Mouse (Mus musculus) layer of hippocampus, postnatal 36 days (tissue): ENCODE results near the gene G6pc3. TPM values are rescaled to one million over a fixed set of nuclear protein-coding genes. Genes with fewer than 3 reads are reported as not detected.
"Not testable (repeated sequence)": the region's sequence is repeated elsewhere in the genome, so short reads cannot be mapped to it uniquely, and the experiment has no call there.

Experiments
- DNase-seq, 2 experiments: peaks; one replicate each; pipeline ENCODE4 v3.0.0; 2022
- total RNA-seq, 2 experiments: library from RNA; stranded (reverse); gene quantifications; 2 replicates each; pipeline ENCODE4 v1.2.3; 2021

The G6pc3 gene
- 10 to 100 TPM; 52.0 to 58.5 TPM for total RNA-seq

DNA sequence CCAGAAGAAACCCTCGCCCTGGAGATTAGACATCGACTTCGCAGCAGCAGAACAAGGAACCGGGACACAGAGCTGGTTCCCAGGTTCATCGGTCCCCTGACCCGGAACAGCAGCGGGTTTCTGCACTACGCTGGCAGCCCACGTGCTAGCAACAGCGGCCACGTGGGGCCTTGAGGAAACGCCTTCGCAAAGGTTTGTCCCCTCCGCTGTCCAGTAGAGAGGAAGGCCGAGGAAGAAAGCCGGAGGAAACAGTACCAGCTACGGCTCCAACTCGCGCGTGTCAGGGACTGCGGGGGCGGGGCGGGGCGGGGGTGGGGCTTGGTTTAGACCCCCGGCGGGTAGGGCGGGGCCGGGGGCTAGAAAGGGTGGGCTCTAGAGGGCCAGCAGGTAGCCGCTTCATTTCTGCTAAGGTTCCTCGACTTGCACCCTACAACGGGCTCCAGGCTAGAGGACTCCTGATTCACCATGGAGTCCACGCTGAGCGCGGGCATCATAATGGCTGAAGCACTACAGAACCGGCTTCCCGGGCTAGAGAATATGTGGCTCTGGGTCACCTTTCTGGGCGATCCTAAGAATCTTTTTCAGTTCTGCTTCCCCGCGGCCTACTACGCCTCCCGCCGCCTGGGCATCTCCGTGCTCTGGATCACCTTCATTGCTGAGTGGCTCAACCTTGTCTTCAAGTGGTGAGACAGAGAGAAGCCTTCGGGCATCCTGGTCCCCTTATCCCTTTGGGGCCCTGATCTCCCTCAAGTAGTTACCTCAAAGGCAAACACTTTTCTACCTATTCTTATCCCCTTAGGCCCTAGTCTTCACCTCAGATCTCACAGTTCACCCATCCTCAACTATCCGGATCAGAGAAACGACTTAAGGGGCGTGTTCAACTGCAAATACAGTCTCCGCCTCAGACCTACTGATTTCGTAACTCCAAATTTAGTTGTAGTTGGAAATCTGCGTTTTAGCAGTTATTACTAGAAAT, at the start of gene G6pc3:
Gene G6pc3, plus strand, starts transcription at position 160 of the 976 bp plus-strand sequence.
- DNase-seq, result peak; percentile 84 to 85

DNA sequence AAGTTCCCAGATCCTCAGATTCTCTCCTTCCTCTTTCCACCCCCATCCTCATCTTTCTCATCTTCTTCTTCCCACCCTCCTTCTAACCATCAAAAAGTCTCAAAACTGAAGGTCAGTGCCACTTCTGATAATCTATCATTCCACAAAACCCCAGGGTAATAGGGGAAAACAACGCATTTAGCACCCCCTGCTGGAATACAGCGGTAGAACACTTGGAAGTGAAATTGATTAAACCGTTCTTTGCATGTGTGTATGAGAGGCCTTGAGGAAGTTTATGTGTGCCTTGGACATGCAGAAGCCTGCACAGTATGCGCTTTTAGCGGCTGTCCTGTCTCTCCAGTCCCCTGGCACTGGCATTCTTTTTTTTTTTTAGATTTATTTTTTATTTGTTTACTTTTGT, 48.9 kb upstream of the G6pc3 start:
- DNase-seq, result peak in 1 of 2 experiments; percentile 55

DNA sequence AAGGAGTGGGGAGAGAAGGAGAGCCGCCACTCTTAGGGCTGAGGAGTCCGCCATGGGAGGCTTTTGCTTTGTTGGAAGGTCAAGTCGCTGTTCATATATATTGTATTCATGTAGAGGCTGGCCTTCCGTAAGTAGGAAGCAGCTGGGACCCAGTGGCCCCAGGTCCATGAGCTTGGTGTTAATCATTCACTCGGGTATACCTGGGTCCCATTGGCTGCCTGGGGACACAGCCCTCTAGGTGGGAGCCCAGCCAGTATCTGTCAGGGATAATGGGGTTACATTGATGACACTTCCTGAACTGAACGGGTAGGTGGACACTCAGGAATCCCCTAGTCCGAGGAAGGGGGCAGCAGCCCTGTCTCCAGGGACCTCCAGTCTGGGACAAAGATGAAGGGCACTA, 47.1 kb upstream of the G6pc3 start:
- no peak for DNase-seq

DNA sequence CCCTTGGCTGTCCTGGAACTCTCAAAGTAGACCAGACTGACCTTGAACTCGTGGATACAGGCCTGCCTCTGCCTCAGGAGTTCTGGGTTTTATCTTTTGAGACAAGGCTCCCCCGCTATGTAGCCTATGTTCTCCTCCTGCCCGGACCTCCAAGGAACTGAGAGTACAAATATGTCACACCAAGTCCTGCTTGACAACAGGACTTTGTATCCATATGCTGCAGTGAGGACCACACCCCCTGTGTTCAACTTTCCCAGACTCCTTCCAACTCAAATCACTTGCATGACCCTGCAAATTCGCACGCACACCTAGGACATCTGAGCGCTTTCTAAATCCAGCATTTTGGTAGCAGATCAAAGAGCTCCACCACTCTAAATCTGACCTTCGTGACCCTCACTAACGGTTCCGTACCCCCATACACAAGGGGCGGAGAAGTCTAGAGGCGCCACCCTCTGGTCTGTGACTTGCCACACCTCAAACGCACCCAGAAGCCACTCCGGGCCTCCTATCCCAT, 44.4 kb upstream of the G6pc3 start:
- no peak for DNase-seq

DNA sequence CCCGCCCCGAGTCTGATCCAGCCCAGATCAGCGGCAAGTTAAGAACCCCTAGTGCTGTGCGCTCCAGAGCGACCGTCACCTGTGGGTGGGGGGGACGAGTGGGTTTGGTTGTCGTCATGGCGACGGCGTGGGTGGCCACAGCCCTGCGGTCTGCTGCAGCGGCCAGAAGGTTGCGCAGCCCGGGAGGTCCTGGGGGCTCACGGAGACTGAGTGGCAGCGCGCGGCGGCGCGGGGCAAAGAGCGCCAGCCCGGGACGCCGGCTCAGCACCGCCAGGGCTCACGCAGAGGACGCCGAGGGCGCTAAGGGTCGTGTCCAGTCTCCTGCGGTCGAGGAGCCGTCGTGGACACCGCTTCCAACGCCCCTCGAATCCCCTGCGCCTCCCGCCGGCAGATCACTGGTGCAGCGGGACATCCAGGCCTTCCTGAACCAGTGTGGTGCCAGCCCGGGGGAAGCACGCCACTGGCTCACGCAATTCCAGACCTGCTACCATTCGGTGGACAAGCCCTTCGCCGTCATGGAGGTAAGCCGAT, 43.9 kb upstream of the G6pc3 start, which contains the start of gene Nags:
Gene Nags, plus strand, starts transcription at position 43 of the 531 bp plus-strand sequence.
- DNase-seq, result no peak

DNA sequence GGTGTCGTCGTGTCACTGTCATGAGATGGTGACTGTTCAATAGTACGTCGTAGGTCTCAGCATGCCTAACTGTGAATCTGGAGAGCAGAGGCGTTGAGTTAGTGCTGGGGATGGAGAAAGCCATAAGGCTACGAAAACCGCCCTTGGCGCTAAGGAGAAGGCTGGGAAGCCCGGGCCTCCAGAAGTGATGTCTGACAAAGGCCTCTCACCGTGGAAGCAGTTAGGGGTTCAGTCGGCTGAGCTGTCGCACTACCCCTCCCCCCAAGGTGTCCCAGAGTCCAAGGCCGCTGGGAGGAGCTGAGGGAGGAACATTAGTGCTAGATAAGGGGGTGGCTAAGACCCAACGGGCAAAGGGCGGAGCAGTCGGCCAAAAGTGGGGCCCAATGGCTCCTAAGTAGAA, 43.4 kb upstream of the G6pc3 start:
- DNase-seq, result no peak

DNA sequence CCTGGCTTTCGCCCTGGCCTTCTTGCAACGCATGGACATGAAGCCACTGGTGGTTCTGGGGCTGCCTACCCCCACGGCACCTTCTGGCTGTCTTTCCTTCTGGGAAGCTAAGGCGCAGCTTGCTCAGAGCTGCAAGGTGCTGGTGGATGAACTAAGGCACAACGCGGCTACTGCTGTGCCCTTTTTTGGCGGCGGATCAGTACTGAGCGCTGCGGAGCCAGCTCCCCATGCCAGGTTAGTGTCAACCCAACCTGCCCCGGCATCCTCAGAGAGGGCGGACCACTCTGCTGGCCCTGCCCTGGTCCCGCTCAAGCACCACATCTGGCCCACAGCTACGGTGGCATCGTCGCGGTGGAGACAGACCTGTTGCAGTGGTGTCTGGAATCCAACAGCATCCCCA, 42.9 kb upstream of the G6pc3 start:
- no peak for DNase-seq

DNA sequence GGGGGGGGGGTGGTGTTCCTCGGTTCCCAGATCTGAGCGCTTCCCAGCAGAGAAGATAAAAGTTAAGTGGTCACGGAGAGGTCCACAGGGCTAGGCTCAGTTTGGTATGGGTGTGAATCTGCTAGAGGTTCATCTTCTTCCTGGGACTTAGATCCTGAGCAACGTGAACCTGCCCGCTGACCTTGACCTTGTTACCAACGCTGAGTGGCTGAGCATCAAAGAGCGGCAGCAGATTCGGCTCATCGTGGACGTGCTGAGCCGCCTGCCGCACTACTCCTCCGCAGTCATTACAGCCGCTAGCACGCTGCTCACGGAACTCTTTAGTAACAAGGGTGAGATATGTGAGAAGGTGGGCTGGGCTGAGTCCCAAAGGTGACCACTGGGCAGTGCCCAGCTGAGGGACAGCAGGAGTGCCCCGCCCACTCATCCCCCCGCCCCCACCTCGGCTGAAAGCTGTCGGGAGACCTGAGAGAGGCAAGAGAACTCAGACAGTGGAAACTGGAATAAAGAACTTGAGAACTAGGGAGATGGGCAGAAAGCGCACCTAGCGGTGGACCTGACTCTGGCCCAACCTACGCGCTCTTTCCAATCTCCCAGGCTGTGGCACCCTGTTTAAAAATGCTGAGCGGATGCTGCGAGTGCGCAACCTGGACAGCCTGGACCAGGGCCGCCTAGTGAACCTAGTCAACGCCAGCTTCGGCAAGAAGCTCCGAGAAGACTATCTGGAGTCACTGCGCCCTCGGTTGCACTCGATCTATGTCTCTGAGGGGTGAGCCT, 42.0 kb upstream of the G6pc3 start:
- no peak for DNase-seq

DNA sequence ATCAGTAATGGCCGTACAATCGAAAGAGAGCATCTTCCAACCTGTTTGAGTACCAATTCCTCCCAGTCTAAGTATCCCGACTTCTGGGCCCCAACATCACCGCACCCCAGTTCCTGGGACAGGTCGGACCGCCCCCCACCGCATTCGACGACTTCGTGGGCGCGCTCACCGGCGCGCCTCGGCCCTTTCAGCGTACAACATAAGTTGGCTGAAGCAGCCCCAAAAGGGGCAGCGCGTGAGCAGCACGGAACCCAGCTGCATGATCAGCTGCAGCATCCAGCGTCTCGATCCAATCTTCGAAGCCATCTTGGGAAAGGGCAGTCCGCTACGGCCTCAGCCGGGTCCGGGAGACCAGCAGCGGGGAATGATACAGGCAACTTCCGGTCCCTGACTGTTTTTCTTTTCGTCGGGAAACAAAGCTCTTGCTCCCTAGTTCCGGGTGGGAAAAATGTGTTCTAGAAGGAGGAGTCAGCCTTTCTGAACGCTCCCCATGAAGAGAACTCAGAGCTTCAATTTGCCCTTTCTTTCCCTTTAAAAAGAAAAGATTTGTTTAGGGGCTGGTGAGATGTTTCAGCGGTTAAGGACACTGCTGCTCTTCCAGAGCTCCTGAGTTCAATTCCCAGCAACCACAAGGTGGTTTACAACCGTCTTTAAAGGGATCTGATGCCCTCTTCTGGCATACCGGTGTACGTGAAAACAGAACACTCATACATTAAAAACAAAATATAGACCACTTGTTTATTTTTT, 33.2 kb upstream of the G6pc3 start, which contains the start of gene Tmem101:
Gene Tmem101, minus strand, starts transcription at position 366 of the 747 bp plus-strand sequence.
- peak; percentile 88 to 89 for DNase-seq

DNA sequence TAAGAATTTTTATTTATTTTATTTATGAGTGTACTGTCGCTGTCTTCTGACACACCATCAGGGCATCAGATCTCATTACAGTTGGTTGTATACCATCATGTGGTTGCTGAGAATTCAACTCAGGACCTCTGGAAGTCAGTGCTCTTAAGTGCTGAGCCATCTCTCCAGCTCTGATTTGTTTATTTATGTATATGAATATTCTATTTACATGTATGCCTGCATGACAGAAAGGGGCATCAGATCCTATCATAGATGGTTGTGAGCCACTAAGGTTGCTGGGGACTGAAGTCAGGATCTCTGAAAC, 32.7 kb upstream of the G6pc3 start:
- DNase-seq, result no peak

DNA sequence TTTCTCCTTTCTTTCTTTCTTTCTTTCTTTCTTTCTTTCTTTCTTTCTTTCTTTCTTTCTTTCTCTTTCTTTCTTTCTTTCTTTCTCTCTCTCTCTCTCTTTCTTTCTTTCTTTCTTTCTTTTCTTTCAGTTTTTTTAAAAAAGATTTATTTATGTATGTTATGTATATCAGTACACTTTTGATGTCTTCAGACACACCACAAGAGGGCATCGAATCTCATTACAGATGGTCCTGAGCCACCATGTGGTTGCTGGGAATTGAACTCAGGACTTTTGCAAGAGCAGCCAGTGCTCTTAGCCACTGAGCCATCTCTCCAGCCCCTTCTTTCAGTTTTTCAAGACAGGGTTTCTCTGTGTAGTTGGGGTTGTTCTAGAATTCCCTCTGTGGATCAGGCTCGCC, 31.4 kb upstream of the G6pc3 start:
- DNase-seq, result not testable (repeated sequence)

DNA sequence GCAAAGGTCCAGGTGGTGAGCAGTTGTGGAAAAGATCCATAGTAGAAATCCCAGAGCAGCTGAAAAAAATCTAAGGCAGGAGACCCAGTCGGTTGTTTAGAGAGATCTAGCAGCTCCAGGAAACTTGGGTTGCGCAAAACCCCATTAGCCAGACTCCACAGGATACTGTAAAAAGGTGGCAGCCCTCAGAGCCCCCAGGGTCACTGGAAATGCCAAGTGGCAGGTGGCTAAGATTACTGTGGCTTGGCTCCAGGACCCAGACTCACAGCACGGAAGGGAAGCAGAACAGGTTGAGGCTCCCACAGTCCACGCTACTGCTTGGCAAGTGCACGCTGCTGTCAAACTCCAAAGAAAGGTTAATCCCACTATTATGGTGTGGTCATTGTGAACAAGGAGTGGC, 29.6 kb upstream of the G6pc3 start:
- DNase-seq, result no peak

DNA sequence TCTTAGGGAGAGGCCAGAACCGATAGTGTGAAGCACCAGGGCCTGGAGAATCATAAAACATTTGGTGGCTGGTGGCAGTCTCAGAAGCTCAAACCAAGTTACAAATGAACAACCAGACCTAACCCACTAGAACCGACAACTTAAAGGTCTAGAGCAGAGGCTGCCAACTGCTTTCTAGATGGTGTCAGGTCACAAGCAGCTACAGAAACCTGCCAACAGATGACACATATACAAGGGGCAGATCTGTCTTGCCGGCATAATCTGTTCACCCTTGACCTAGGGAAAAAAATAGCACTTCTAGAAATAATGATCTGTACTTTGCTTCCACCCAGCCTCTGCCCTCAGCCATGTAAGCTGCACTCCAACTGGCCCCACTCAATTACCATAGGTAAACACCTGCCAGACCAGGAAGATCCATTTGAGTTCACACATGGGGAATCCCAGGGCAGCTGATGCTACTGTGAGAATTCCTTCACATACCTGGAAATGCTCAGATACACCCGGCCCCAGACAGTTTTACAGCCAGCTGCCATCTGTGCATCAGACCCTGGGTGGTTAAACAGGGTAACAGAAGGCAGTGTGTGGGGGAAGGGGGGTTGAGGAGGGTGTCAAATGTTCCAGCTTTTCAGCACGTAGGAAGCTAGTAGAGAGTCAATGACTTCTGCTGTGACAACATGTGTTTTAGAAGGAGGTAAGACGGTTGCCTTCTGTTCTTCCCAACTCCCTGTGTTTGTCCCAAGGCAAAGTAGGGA, 23.3 kb upstream of the G6pc3 start:
- peak; percentile 64 to 70 for DNase-seq

DNA sequence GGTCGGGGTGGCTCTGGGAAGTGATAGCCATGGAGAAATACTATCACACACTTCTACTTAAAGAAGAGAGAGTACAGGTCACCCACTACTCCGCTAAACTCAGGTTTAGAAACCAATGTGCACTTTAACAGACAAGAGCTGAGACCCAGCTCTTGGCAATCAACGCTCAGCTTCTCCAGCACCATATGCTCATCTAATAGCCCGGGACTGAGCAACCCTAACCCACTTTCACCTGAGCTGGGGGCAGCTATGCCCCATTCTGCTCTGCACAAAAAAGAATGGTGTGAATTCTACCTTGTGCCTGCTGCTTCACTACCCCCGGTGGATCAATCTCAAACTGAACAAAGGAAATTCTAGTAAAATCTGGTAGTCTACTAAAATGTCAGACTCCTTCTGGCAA, 21.9 kb upstream of the G6pc3 start:
- DNase-seq, result no peak

DNA sequence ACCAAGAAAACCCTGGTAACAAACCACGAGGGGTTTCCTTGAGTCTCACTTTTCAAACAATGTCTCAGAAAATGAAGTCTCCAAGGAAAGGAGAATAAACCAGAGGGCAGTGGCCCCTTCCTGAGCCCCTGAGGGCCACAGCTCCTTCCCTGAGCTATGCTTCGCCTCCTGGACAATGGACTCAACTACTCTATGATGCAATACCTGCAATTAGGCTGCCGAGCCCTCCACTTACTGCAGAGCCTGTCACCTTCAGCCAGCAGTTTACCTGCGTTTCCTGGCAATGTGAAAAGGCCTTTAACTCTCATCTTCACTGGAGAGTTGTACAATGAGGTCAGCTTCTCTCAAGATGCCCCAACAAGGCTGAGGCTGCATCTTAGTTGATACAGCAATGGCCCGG, 20.7 kb upstream of the G6pc3 start:
- no peak for DNase-seq

DNA sequence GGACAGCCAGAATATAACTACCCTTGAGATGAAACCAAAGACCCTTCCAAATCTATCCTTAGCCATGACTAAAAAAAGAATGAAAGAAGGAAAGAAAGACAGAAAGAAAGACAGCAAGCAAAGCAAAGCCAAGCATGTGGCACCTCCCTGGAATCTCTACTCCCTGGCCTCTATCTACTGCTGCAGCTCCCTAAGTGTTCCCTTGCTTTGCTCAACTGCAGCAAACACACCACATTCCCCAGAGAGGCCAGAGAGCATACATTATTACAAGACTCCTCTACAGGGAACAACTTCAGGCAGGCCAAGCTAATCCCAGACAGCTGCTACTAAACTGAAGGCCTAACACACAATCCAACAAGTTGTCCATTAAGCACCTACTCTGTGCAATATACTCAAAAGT, 9.6 kb upstream of the G6pc3 start:
- no peak for DNase-seq

DNA sequence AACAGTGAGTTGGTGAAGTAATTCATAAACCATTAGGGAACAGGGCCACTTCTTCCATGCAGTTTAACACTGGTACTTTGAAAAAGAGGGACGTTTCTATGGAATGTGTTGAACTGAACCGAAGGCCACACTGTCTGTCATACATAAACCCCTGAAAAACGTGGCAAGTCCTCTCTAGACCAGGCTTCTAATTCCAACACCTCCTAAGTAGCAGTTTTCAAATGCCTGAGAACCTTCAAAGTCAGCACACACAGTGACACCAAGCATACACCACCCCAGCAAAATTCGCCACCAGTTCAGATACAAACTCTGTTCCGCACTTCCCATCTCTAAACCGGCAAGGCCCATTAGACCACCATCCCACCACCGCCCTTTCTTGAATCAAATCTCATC, 5.2 kb upstream of the G6pc3 start:
- DNase-seq, result no peak

DNA sequence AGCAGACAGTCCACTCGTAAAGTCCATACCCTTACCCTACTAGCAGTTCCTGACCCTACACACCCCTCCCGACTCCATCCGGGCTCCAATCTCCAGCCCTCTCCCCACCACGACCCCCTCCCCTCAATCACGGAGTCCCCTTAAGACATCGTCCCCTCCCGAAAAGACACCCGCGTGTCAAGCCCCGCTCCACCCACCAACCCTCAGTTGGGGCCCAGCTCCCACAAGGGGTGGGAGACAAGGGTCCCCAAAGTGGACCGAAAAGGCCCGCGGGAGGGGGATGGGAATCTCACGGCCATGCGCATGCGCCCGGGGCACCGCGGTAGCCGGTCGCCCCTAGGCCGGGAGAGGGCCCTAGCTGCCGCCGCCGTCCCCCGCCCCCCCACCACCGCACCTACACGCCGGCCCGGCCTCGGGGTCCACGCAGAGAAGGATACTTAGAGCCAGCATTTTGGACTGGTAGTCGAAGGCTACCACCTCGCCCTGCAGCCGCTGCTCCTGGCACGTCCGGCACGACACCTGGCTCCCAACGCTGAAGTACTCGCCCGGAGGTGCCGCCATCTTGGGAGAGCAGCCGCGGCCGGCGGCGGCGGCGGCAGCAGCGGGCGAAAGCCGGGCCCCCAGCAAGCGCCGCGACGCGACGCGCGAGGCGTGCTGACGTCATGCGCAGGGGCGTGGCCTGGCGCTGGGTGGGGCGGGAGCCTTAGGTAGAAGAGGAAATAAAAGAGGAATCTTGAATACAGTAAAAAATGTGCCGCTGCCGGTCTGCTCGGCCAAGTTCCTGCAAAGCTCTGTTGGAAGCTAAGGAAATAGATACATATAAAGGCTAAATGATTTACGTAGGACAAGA, 4.5 kb upstream of the G6pc3 start, which contains the start of gene Lsm12:
Gene Lsm12, minus strand, starts transcription at position 651 of the 850 bp plus-strand sequence.
- peak; percentile 94 for DNase-seq

DNA sequence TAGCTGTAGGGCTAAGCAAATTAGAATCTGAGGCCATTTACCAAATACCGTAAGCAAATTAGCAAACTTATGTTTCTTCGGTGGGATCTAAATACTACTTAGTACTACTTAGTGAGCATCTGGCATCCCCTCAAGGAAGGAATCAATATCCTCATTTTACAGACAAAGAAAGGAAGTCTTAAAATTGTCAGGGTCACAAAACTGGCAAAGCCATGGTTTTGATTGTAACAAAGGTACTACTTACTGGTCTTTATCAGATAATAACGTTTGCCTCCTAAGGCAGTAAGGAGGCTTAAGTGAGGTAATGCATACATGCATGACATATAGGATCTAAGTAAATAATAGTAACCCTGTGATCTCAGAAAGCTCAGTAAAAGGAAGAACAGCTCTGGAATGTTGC, 3.7 kb upstream of the G6pc3 start:
- no peak for DNase-seq

DNA sequence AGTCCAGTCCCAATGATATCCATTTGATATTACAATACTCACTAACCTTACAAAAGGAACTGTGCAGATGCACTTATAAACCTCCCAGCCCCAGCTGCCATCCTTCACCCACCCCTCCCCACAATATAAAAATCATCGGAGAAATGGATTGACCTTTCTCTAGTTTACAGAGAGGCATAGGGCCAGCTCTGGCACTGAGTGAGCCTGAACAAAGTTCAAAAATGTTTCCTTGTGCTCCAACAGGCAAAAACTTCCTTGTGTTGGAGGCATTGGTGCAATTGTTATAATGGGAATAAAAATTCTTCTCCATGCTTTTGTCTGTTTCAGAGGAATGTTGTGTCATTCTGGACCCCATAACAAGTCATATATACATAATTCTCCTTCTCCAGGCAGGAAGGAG, 3.2 kb upstream of the G6pc3 start:
- no peak for DNase-seq
